Mouse (Mus musculus): ENCODE data around the gene Rassf2.

DNA sequence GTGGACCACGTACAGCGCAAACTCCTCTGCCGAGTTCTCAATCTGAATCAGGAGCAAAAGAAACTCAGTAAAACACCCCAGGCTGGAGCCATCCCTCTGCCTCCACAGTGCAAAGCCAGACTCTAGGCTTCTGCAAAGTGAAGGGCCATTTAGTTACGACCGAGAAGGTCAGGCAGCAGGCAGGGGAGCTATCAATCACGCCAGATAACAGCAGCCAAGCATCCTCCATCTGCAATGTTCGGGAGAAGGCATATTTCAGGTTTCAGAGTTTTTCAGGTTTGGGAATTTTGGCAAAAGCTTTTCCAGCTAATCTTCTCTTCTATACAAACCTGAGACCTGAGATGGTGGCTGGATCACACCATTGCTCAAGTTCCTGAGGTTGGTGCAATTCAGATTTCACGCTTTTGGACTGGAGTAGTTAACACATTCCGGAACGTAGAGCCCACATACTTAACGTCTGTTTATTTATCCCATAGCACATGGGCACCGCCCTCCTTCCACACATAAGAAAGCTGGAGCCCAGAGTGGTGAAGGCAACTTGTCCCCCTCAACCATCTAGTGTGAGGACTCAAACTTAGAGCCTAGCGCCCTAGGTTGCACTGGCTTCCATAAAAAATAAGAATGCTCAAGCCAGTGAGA, 28.2 kb downstream of the Rassf2 start:
- TF ChIP-seq POLR2A (IDR thresholded peaks at IDR 0.05; ENCODE audit: insufficient read depth, low read depth, low read length), result no peak
- TF ChIP-seq CTCF (IDR thresholded peaks at IDR 0.05; ENCODE audit: insufficient read depth, low read depth, low read length), result no peak
